Mouse (Mus musculus): ENCODE data around the gene 1700007K13Rik. TPM values are rescaled to one million over a fixed set of nuclear protein-coding genes. Genes with fewer than 3 reads are reported as not detected.

The 1700007K13Rik gene
- polyA plus RNA-seq, 1 experiment, result 7.8 TPM

DNA sequence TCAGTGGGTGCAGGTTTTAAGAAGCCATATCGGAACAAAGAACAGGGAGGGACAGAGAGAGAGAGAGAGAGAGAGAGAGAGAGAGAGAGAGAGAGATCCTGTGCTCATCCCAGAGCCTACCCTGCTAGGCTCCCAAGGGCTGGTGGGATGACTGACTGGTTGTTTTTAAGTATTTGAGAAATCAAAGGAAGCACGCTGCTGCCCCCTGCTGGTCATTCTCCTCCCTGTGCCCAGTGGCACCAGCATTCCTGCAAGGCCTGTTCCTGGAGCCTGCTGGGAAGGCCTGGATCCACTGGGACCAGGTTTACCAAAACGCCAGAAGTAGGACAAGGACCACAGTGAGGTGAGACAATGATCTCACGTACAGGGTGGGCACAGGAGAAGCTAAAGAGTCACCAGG is 46.2 kb downstream of the 1700007K13Rik start:
- no peaks in the 10 kb centered on the region for H3K9me3 ChIP-seq
- H3K4me1 ChIP-seq, result no peaks in the 10 kb centered on the region
- no peak overlapping the region for H3K4me3 ChIP-seq (replicated peaks)
- no peaks in the 10 kb centered on the region for H3K36me3 ChIP-seq (replicated peaks; ENCODE audit: low read length)
- TF ChIP-seq FLI1 (IDR thresholded peaks at IDR 0.05; ENCODE audit: low read length) (no peak), GATA1 (IDR thresholded peaks at IDR 0.05; ENCODE audit: borderline replicate concordance, low read length) (no peak)
- H3K27me3 ChIP-seq (replicated peaks), result peaks cover 28% of the 10 kb centered on the region

DNA sequence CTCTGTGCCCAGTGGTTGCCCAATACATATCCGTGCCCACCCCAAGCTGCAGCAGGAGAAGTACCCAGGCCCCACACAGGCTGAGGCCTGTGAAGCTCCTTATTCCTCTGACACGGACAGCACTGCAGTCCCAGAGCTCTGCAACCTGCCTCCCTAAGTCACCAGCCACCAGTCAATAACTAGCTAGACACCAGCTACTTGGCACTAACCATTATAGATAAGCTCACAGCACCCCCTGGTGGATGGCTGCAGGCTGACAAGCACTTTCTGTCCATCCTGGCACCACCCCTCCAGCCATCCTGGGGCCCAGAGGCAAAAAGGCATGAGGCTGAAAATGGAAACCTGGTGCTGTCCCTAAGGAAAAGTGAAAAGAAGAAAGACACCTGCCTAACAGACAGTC is 48.1 kb downstream of the 1700007K13Rik start:
- no peaks in the 10 kb centered on the region for H3K4me1 ChIP-seq
- peaks cover 30% of the 10 kb centered on the region for H3K27me3 ChIP-seq (replicated peaks)
- TF ChIP-seq GATA1 (IDR thresholded peaks at IDR 0.05; ENCODE audit: borderline replicate concordance, low read length) (no peak), FLI1 (IDR thresholded peaks at IDR 0.05; ENCODE audit: low read length) (no peak)
- H3K36me3 ChIP-seq (replicated peaks; ENCODE audit: low read length), result no peaks in the 10 kb centered on the region
- H3K9me3 ChIP-seq, result no peaks in the 10 kb centered on the region
- H3K4me3 ChIP-seq (replicated peaks), result no peak overlapping the region

DNA sequence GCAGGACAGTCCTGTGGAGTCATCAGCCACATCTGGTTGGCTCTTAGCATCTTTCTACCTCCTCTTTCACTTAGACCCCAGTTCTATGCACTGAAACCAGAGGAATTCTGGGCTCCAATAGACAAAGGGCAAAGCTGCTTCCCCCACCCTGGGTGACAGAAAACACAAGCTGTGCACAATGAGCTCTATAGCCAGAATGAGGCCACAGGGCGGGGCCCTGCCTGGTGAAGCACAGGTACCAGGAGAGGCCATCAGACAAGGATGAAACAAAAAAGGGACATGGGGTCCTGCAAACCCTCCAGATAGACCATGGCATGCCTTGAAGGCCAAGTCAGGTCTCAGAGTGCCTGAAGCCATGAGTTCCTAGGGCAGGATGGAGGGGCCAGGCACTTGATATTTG is 49.6 kb downstream of the 1700007K13Rik start:
- no peaks in the 10 kb centered on the region for H3K4me1 ChIP-seq
- no peak overlapping the region for H3K4me3 ChIP-seq (replicated peaks)
- peaks cover 36% of the 10 kb centered on the region for H3K27me3 ChIP-seq (replicated peaks)
- H3K36me3 ChIP-seq (replicated peaks; ENCODE audit: low read length), result no peaks in the 10 kb centered on the region
- no peaks in the 10 kb centered on the region for H3K9me3 ChIP-seq
- no peak for TF ChIP-seq GATA1 (IDR thresholded peaks at IDR 0.05; ENCODE audit: borderline replicate concordance, low read length)
- TF ChIP-seq FLI1 (IDR thresholded peaks at IDR 0.05; ENCODE audit: low read length), result no peak

DNA sequence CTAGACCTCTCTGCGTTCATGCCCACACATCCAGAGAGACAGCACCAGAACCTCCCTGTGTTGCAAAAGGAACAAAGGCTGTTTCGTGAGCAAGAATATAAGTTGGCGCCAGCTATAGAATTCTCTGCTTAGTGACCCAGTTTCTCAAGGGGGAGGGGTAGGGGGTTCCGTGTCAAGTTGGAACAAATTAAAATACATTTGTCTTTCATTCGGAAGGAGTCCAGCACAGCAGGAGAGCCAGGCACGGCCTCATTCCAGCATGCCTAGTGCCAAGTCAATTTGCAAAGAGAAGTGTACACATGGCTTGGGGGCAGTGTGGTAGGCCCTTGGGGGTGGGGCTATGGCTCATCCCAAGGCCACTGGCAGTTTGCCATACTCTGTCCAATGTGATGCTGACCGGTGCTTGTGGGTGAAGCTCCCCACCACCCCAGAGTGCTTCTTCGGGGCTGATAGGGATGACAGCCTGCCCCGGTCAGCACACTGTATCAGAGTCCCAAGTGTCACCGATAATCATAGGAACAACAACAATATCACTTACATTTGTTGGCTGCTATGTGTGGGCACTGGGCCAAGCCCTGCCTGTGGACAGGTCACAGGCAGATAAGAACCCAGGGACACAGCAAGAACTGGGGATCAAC is 50.6 kb downstream of the 1700007K13Rik start:
- H3K36me3 ChIP-seq (replicated peaks; ENCODE audit: low read length), result no peaks in the 10 kb centered on the region
- H3K4me1 ChIP-seq, result no peaks in the 10 kb centered on the region
- TF ChIP-seq GATA1 (IDR thresholded peaks at IDR 0.05; ENCODE audit: borderline replicate concordance, low read length), result no peak
- TF ChIP-seq FLI1 (IDR thresholded peaks at IDR 0.05; ENCODE audit: low read length), result no peak
- peaks cover 30% of the 10 kb centered on the region for H3K27me3 ChIP-seq (replicated peaks)
- no peaks in the 10 kb centered on the region for H3K9me3 ChIP-seq
- H3K4me3 ChIP-seq (replicated peaks), result no peak overlapping the region

DNA sequence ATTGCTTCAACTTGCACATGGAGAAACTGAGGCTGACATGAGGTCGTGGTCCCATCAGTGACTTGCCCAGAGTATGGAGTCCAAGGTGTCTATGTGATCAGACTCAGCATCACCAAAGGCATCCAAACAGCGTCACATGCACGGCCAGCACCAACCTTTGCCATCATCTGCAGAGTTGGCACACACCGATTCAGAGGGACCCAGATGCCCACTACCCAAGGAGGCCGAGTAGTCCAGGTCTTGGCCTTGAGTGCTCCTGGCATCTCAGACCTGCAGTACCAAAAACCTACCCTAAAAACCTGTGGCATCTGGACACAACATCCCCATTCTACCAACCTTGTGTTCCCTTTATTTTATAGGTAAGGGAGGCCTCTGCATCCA is 51.4 kb downstream of the 1700007K13Rik start:
- H3K36me3 ChIP-seq (replicated peaks; ENCODE audit: low read length), result no peaks in the 10 kb centered on the region
- H3K4me1 ChIP-seq, result no peaks in the 10 kb centered on the region
- H3K9me3 ChIP-seq, result no peaks in the 10 kb centered on the region
- H3K27me3 ChIP-seq (replicated peaks), result peaks cover 30% of the 10 kb centered on the region
- H3K4me3 ChIP-seq (replicated peaks), result no peak overlapping the region
- TF ChIP-seq GATA1 (IDR thresholded peaks at IDR 0.05; ENCODE audit: borderline replicate concordance, low read length), result no peak
- no peak for TF ChIP-seq FLI1 (IDR thresholded peaks at IDR 0.05; ENCODE audit: low read length)

DNA sequence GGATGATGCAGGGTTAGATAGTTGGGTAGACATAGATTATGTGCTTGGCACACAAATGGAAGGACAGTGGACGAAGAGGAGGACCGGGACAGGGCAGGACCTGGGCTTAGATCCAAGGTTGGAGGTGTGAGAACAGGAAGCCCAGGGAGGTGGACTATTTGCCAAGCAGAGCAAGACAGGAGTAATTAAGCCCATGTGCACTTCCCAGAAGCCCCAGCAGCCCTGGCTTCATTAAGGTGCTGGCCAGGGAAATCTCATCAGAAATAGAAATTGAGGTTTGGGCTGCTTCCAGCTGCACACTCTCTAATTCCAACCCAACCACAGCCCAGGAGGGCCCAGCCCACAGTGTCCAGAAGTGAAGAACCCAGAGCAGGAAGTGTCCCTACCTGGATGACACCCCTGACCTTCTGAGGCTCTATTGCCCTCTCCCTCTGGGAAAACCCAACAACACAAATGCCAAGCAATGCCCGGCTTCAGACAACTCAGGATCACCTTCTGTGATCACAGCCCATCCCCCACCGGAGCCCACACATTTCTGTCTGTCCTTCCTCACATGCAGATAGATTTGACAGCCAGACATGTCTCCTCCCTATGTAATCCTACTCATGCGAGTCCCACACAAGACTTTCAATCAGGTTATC is 51.9 kb downstream of the 1700007K13Rik start:
- H3K4me1 ChIP-seq, result no peaks in the 10 kb centered on the region
- H3K36me3 ChIP-seq (replicated peaks; ENCODE audit: low read length), result no peaks in the 10 kb centered on the region
- no peaks in the 10 kb centered on the region for H3K9me3 ChIP-seq
- TF ChIP-seq GATA1 (IDR thresholded peaks at IDR 0.05; ENCODE audit: borderline replicate concordance, low read length), result no peak
- no peak for TF ChIP-seq FLI1 (IDR thresholded peaks at IDR 0.05; ENCODE audit: low read length)
- H3K4me3 ChIP-seq (replicated peaks), result no peak overlapping the region
- peaks cover 31% of the 10 kb centered on the region for H3K27me3 ChIP-seq (replicated peaks)

DNA sequence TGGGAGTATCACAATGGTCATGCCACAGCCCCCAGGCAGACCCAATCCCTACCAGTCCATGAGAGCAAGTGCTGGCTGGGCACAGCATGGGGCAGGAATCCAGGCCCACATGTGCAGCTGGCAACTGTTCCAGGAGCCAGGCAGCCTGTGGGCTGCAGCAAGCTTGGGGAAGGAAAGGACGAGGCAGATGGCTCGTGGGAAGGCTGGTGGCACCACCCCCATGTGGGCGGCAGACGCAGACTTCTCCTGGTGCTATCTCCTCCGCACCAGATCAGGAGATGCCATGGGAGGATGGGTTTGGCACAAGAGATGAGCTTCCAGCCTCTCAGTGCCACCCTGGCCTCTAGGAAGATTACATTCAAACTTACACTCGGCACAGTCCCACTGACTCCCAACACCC is 53.2 kb downstream of the 1700007K13Rik start:
- peaks cover 33% of the 10 kb centered on the region for H3K27me3 ChIP-seq (replicated peaks)
- TF ChIP-seq FLI1 (IDR thresholded peaks at IDR 0.05; ENCODE audit: low read length) (no peak), GATA1 (IDR thresholded peaks at IDR 0.05; ENCODE audit: borderline replicate concordance, low read length) (no peak)
- H3K4me1 ChIP-seq, result no peaks in the 10 kb centered on the region
- no peak overlapping the region for H3K4me3 ChIP-seq (replicated peaks)
- no peaks in the 10 kb centered on the region for H3K36me3 ChIP-seq (replicated peaks; ENCODE audit: low read length)
- H3K9me3 ChIP-seq, result no peaks in the 10 kb centered on the region

Other genes with a start within 250 kb of the 1700007K13Rik start
- gene Ppp1r26, start 19.5 kb downstream of the 1700007K13Rik start, polyA plus RNA-seq (2012; ENCODE audit: insufficient read depth, low replicate concordance), result not detected in 2 replicates
- 16.4 and 20.2 TPM in 2 replicates for gene Mrps2, start 1.7 kb upstream of the 1700007K13Rik start, polyA plus RNA-seq (2012; ENCODE audit: insufficient read depth, low replicate concordance)
- 0.85 TPM in 1 of 2 replicates, not detected in the other for gene Gbgt1, start 30.6 kb upstream of the 1700007K13Rik start, polyA plus RNA-seq (2012; ENCODE audit: insufficient read depth, low replicate concordance)
- not detected in 2 replicates for gene Gm10134, start 39.8 kb upstream of the 1700007K13Rik start, polyA plus RNA-seq (2012; ENCODE audit: insufficient read depth, low replicate concordance)
- 1.3 and 6.7 TPM in 2 replicates for gene Ralgds, start 46.8 kb upstream of the 1700007K13Rik start, polyA plus RNA-seq (2012; ENCODE audit: insufficient read depth, low replicate concordance)
- not detected in 2 replicates for gene Cel, start 97.1 kb upstream of the 1700007K13Rik start, polyA plus RNA-seq (2012; ENCODE audit: insufficient read depth, low replicate concordance)
- gene Gtf3c5, start 117.4 kb upstream of the 1700007K13Rik start, polyA plus RNA-seq (2012; ENCODE audit: insufficient read depth, low replicate concordance), result 4.1 and 10.3 TPM in 2 replicates
- 225 and 586 TPM in 2 replicates for gene Gfi1b, start 155.7 kb upstream of the 1700007K13Rik start, polyA plus RNA-seq (2012; ENCODE audit: insufficient read depth, low replicate concordance)
- gene Tsc1, start 174.9 kb upstream of the 1700007K13Rik start, polyA plus RNA-seq (2012; ENCODE audit: insufficient read depth, low replicate concordance), result 1.1 and 1.7 TPM in 2 replicates
- 3.0 TPM in 1 of 2 replicates, not detected in the other for gene Spaca9, start 233.4 kb upstream of the 1700007K13Rik start, polyA plus RNA-seq (2012; ENCODE audit: insufficient read depth, low replicate concordance)
- not detected in 2 replicates for gene Ak8, start 233.8 kb upstream of the 1700007K13Rik start, polyA plus RNA-seq (2012; ENCODE audit: insufficient read depth, low replicate concordance)